Mouse (Mus musculus) liver, embryonic 12.5 days (tissue): ENCODE results near the gene Map3k3. TPM values are rescaled to one million over a fixed set of nuclear protein-coding genes. Genes with fewer than 3 reads are reported as not detected.

Experiments
- ATAC-seq: fragments of 200-750 bp; cut with Nextera tagmentation; 2 replicates; pipeline ENCODE4 v1.8.0; 2017; ENCODE audit warnings: moderate number of reproducible peaks, mild to moderate bottlenecking, moderate library complexity
- H3K27ac ChIP-seq: fragments of 300-500 bp; sonication (generic); 2 replicates; pipeline ENCODE4 v1.5.1; 2016; ENCODE audit warnings: mild to moderate bottlenecking
- H3K27me3 ChIP-seq: fragments of 300-500 bp; sonication (generic); replicated peaks from 2 replicates; pipeline ENCODE4 v1.6.1; 2016; ENCODE audit warnings: mild to moderate bottlenecking, moderate library complexity
- H3K36me3 ChIP-seq: fragments of 300-500 bp; sonication (generic); 2 replicates; pipeline ENCODE4 v1.6.1; 2016; ENCODE audit warnings: mild to moderate bottlenecking, moderate library complexity
- H3K4me1 ChIP-seq: fragments of 300-500 bp; sonication (generic); 2 replicates; pipeline ENCODE4 v1.6.1; 2016
- H3K4me2 ChIP-seq: fragments of 300-500 bp; sonication (generic); 2 replicates; pipeline ENCODE4 v1.6.1; 2016; ENCODE audit warnings: mild to moderate bottlenecking, moderate library complexity
- H3K4me3 ChIP-seq: fragments of 300-500 bp; sonication (generic); 2 replicates; pipeline ENCODE4 v1.5.1; 2016; ENCODE audit warnings: mild to moderate bottlenecking, moderate library complexity
- H3K9ac ChIP-seq: fragments of 300-500 bp; sonication (generic); 2 replicates; pipeline ENCODE4 v1.6.1; 2016; ENCODE audit warnings: mild to moderate bottlenecking, moderate library complexity
- H3K9me3 ChIP-seq: fragments of 300-500 bp; sonication (generic); replicated peaks from 2 replicates; pipeline ENCODE4 v1.6.1; 2016; ENCODE audit warnings: mild to moderate bottlenecking, moderate library complexity
- WGBS: fragments of 180-500 bp; shearing (Covaris S2); methylation state at CpG from one replicate; pipeline ENCODE4 v1.1.7; 2016; ENCODE audit not compliant: insufficient replicate concordance; 5-methylcytosine and 5-hydroxymethylcytosine counted together
- polyA plus RNA-seq: library from polyadenylated mRNA; unstranded; fragments of >200 nt; fragmentation: Nextera tagmentation; extraction: Ambion mirVana; gene quantifications from 2 replicates; pipeline ENCODE4 v1.2.1, GENCODE M21; 2016

Gene Map3k3
- polyA plus RNA-seq, 1 experiment from 2014 or later, result 11.2 TPM

GRCm38 (mm10) chr11:106179711-106180448, 95.5 kb downstream of the Map3k3 start:
- no peak overlapping the region for H3K27ac ChIP-seq
- no peak overlapping the region for H3K4me3 ChIP-seq
- H3K4me1 ChIP-seq, result peaks cover 50% of the 10 kb centered on the region
- H3K9me3 ChIP-seq, result no peaks in the 10 kb centered on the region
- peaks cover 6% of the 10 kb centered on the region for H3K36me3 ChIP-seq
- H3K4me2 ChIP-seq, result no peak overlapping the region
- H3K9ac ChIP-seq, result no peak overlapping the region
- no peaks in the 10 kb centered on the region for H3K27me3 ChIP-seq
- no peak for ATAC-seq
- 72% methylated on average over 7 of the region's 7 CpGs for WGBS

- Histone ChIP-seq H3K4me3 (no peak overlapping the region), H3K4me2 (no peak overlapping the region), H3K36me3 (peaks cover 6% of the 10 kb centered on the region), H3K9ac (no peak overlapping the region), H3K9me3 (no peaks in the 10 kb centered on the region), H3K27me3 (no peaks in the 10 kb centered on the region), H3K27ac (no peak overlapping the region), H3K4me1 (peaks cover 46% of the 10 kb centered on the region)
- ATAC-seq, result no peak
- 67% methylated on average over 2 of the region's 2 CpGs for WGBS
Measured at GRCm38 (mm10) chr11:106180449-106180801, 96.0 kb downstream of the Map3k3 start.

GRCm38 (mm10) chr11:106187326-106187725, 102.9 kb downstream of the Map3k3 start:
- Histone ChIP-seq H3K27me3 (no peaks in the 10 kb centered on the region), H3K4me3 (no peak overlapping the region), H3K27ac (no peak overlapping the region), H3K9ac (no peak overlapping the region), H3K9me3 (no peaks in the 10 kb centered on the region), H3K4me1 (peaks cover 15% of the 10 kb centered on the region), H3K36me3 (peaks cover 6% of the 10 kb centered on the region), H3K4me2 (no peak overlapping the region)
- 81% methylated on average over 4 of the region's 4 CpGs for WGBS
- ATAC-seq, result no peak

GRCm38 (mm10) chr11:106191716-106192115, 107.3 kb downstream of the Map3k3 start:
- Histone ChIP-seq H3K4me1 (peaks cover 37% of the 10 kb centered on the region), H3K4me3 (no peak overlapping the region; the same call in 1 of the 2 replicates), H3K9ac (peak overlapping the region; percentile 79; the same call in 1 of the 2 replicates), H3K36me3 (peaks cover 9% of the 10 kb centered on the region), H3K9me3 (no peaks in the 10 kb centered on the region), H3K27me3 (no peaks in the 10 kb centered on the region), H3K4me2 (peak overlapping the region; percentile 87), H3K27ac (0 out of 2 replicates have a peak overlapping the region, but pooled peaks have one; percentile 91)
- no peak for ATAC-seq
- 81% methylated on average over 3 of the region's 3 CpGs for WGBS

- H3K27me3 ChIP-seq, result no peaks in the 10 kb centered on the region
- peaks cover 37% of the 10 kb centered on the region for H3K4me1 ChIP-seq
- peak overlapping the region; percentile 91 for H3K27ac ChIP-seq
- peak overlapping the region; percentile 87 for H3K4me2 ChIP-seq
- peaks cover 15% of the 10 kb centered on the region for H3K36me3 ChIP-seq
- no peak for ATAC-seq
- no peaks in the 10 kb centered on the region for H3K9me3 ChIP-seq
- peak overlapping the region; percentile 70 for H3K4me3 ChIP-seq
- 33% methylated on average over 5 of the region's 5 CpGs for WGBS
- peak overlapping the region; percentile 79 for H3K9ac ChIP-seq
Measured at GRCm38 (mm10) chr11:106192241-106192640, 107.8 kb downstream of the Map3k3 start.

GRCm38 (mm10) chr11:106192657-106193370, 108.4 kb downstream of the Map3k3 start:
- peaks cover 38% of the 10 kb centered on the region for H3K4me1 ChIP-seq
- peak; percentile 54 for ATAC-seq
- H3K36me3 ChIP-seq, result peaks cover 20% of the 10 kb centered on the region
- H3K4me3 ChIP-seq, result peak overlapping the region; percentile 70
- H3K9ac ChIP-seq, result peak overlapping the region; percentile 79
- H3K27ac ChIP-seq, result peak overlapping the region; percentile 91
- H3K27me3 ChIP-seq, result no peaks in the 10 kb centered on the region
- H3K4me2 ChIP-seq, result peak overlapping the region; percentile 87
- 6% methylated on average over 19 of the region's 19 CpGs for WGBS
- no peaks in the 10 kb centered on the region for H3K9me3 ChIP-seq

- Histone ChIP-seq H3K4me2 (peak overlapping the region; percentile 87), H3K27me3 (no peaks in the 10 kb centered on the region), H3K27ac (peak overlapping the region; percentile 91), H3K9me3 (no peaks in the 10 kb centered on the region), H3K4me1 (peaks cover 45% of the 10 kb centered on the region), H3K4me3 (peak overlapping the region; percentile 70), H3K36me3 (peaks cover 28% of the 10 kb centered on the region), H3K9ac (peak overlapping the region; percentile 79)
- under 1% methylated on average over 43 of the region's 44 CpGs for WGBS
- ATAC-seq, result peak; percentile 97
Measured at GRCm38 (mm10) chr11:106193371-106194154, 109.2 kb downstream of the Map3k3 start.

- H3K4me2 ChIP-seq, result peak overlapping the region; percentile 87
- peaks cover 50% of the 10 kb centered on the region for H3K4me1 ChIP-seq
- peak overlapping the region; percentile 86 for H3K27ac ChIP-seq
- H3K27me3 ChIP-seq, result no peaks in the 10 kb centered on the region
- peak overlapping the region; percentile 70 for H3K4me3 ChIP-seq
- H3K9me3 ChIP-seq, result no peaks in the 10 kb centered on the region
- WGBS, result 32% methylated on average over 3 of the region's 3 CpGs
- no peak for ATAC-seq
- peak overlapping the region; percentile 79 for H3K9ac ChIP-seq
- H3K36me3 ChIP-seq, result peaks cover 33% of the 10 kb centered on the region
Measured at GRCm38 (mm10) chr11:106194155-106194541, 109.7 kb downstream of the Map3k3 start.

- Histone ChIP-seq H3K4me1 (peaks cover 50% of the 10 kb centered on the region), H3K9me3 (no peaks in the 10 kb centered on the region), H3K4me2 (no peak overlapping the region), H3K27ac (0 out of 2 replicates have a peak overlapping the region, but pooled peaks have one; percentile 26), H3K4me3 (no peak overlapping the region), H3K9ac (0 out of 2 replicates have a peak overlapping the region, but pooled peaks have one; percentile 2), H3K36me3 (peaks cover 38% of the 10 kb centered on the region), H3K27me3 (no peaks in the 10 kb centered on the region)
- 87% methylated on average over 7 of the region's 7 CpGs for WGBS
- no peak for ATAC-seq
Measured at GRCm38 (mm10) chr11:106194891-106195290, 110.5 kb downstream of the Map3k3 start.

- H3K36me3 ChIP-seq, result peaks cover 42% of the 10 kb centered on the region
- peak overlapping the region; percentile 26; the same call in 1 of the 2 replicates for H3K27ac ChIP-seq
- no peak overlapping the region for H3K4me3 ChIP-seq
- no peaks in the 10 kb centered on the region for H3K27me3 ChIP-seq
- no peak overlapping the region for H3K4me2 ChIP-seq
- no peaks in the 10 kb centered on the region for H3K9me3 ChIP-seq
- ATAC-seq, result no peak
- H3K9ac ChIP-seq, result no peak overlapping the region
- H3K4me1 ChIP-seq, result peaks cover 50% of the 10 kb centered on the region
Measured at GRCm38 (mm10) chr11:106195341-106195740, 110.9 kb downstream of the Map3k3 start.

- Histone ChIP-seq H3K36me3 (peaks cover 70% of the 10 kb centered on the region), H3K9me3 (no peaks in the 10 kb centered on the region), H3K4me3 (no peak overlapping the region), H3K9ac (no peak overlapping the region), H3K4me2 (no peak overlapping the region), H3K27ac (0 out of 2 replicates have a peak overlapping the region, but pooled peaks have one; percentile 12), H3K27me3 (no peaks in the 10 kb centered on the region), H3K4me1 (peaks cover 53% of the 10 kb centered on the region)
- ATAC-seq, result no peak
- 44% methylated on average over 4 of the region's 4 CpGs for WGBS
Measured at GRCm38 (mm10) chr11:106198277-106198676, 113.9 kb downstream of the Map3k3 start.
